Mouse (Mus musculus) lung, embryonic 14.5 days (tissue): ENCODE results near the gene Kctd13. TPM values are rescaled to one million over a fixed set of nuclear protein-coding genes. Genes with fewer than 3 reads are reported as not detected.

ENCODE experiments used
- ATAC-seq: fragments of 200-750 bp; cut with Nextera tagmentation; 2 replicates; pipeline ENCODE4 v1.8.0; 2017; ENCODE audit warnings: mild to moderate bottlenecking, moderate TSS enrichment, moderate library complexity; ENCODE audit not compliant: insufficient read depth
- DNase-seq: peaks from one replicate; pipeline ENCODE4 v3.0.0-alpha.2; 2015
- H3K27ac ChIP-seq: fragments of 300-500 bp; sonication (generic); 2 replicates; pipeline ENCODE4 v1.5.1; 2014; ENCODE audit warnings: low read depth, mild to moderate bottlenecking, moderate library complexity
- H3K27me3 ChIP-seq: fragments of 300-500 bp; sonication (generic); 2 replicates; pipeline ENCODE4 v1.6.1; 2014; ENCODE audit warnings: low read length, control low read depth; ENCODE audit not compliant: insufficient read depth
- H3K36me3 ChIP-seq: fragments of 300-500 bp; sonication (generic); 2 replicates; pipeline ENCODE4 v1.6.1; 2014; ENCODE audit warnings: control low read depth; ENCODE audit not compliant: insufficient read depth
- H3K4me1 ChIP-seq: fragments of 300-500 bp; sonication (generic); 2 replicates; pipeline ENCODE4 v1.6.1; 2014; ENCODE audit warnings: antibody characterized with exemption, control low read depth; ENCODE audit not compliant: insufficient read depth
- H3K4me2 ChIP-seq: fragments of 300-500 bp; sonication (generic); 2 replicates; pipeline ENCODE4 v1.6.1; 2014; ENCODE audit warnings: mild to moderate bottlenecking
- H3K4me3 ChIP-seq: fragments of 300-500 bp; sonication (generic); 2 replicates; pipeline ENCODE4 v1.5.1; 2014; ENCODE audit warnings: low read depth, low read length
- H3K9ac ChIP-seq: fragments of 300-500 bp; sonication (generic); 2 replicates; pipeline ENCODE4 v1.6.1; 2014
- H3K9me3 ChIP-seq: fragments of 300-500 bp; sonication (generic); 2 replicates; pipeline ENCODE4 v1.6.1; 2016; ENCODE audit warnings: low read depth, low read length, control low read depth
- CTCF ChIP-seq: IDR thresholded peaks from 2 replicates; pipeline ENCODE4 v1.5.1; 2016; ENCODE audit warnings: antibody characterized with exemption, low read depth
- WGBS: fragments of 180-500 bp; shearing (Covaris S2); extraction: QIAGEN DNeasy Blood & Tissue Kit; methylation state at CpG from one replicate; pipeline ENCODE4 v1.1.7; 2014; 5-methylcytosine and 5-hydroxymethylcytosine counted together
- polyA plus RNA-seq: library from polyadenylated mRNA; unstranded; fragments of >200 nt; fragmentation: Nextera tagmentation; extraction: Ambion mirVana; gene quantifications from 2 replicates; pipeline ENCODE4 v1.2.1, GENCODE M21; 2014

Gene Kctd13
- polyA plus RNA-seq, 1 experiment from 2014 or later: 15.7 TPM

DNA sequence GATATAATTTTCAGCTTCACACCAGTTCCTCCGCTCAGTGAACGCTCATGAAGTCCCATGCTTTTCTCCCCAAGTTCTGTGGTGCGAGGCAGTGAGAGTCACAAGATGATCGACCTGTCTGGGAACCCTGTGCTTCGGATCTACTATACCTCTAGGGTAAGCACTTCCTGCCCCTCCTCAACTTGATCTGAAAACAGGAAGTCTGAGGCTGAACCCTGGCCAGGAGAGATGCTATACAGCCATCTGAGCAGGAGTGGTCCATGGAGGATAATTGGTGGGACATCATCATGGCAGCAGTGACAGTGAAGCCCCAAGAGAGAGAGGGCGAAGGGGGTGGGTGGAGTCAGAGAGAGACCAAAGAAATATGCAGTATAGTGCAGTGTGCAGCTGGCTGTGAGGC is 50.2 kb downstream of the Kctd13 start:
- TF ChIP-seq CTCF: no peak
- Histone ChIP-seq H3K36me3 (peaks cover 28% of the 10 kb centered on the region), H3K9me3 (no peaks in the 10 kb centered on the region), H3K4me3 (no peak overlapping the region), H3K9ac (no peak overlapping the region), H3K4me1 (no peaks in the 10 kb centered on the region), H3K4me2 (no peak overlapping the region), H3K27ac (no peak overlapping the region), H3K27me3 (no peaks in the 10 kb centered on the region)
- no peak for DNase-seq
- 86% methylated on average over 6 of the region's 6 CpGs for WGBS
- no peak for ATAC-seq

DNA sequence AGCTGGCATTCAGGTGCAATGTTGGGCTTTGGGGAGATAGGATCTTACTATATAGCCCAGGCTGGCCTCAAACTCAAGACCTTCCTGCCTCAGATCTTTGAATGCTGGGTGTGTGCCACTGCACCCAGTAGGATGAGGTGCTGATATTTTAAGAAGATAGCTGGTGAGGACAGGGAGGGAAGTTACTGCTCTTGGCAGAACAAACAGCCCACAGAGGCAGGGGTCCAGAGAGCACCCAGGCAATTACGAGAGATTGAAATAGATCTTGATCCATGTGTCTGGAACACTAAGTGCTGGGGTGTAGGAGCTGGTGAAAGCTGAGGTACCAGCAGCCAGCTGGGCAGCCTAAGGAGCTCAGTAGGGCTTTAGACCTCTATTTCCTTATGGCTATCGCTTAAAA is 52.9 kb downstream of the Kctd13 start:
- no peak for TF ChIP-seq CTCF
- 81% methylated on average over 2 of the region's 2 CpGs for WGBS
- DNase-seq (no peak), ATAC-seq (no peak)
- H3K27me3 ChIP-seq: no peaks in the 10 kb centered on the region
- no peaks in the 10 kb centered on the region for H3K4me1 ChIP-seq
- H3K9ac ChIP-seq: no peak overlapping the region
- peaks cover 28% of the 10 kb centered on the region for H3K36me3 ChIP-seq
- no peak overlapping the region for H3K4me2 ChIP-seq
- no peaks in the 10 kb centered on the region for H3K9me3 ChIP-seq
- H3K4me3 ChIP-seq: no peak overlapping the region
- no peak overlapping the region for H3K27ac ChIP-seq

DNA sequence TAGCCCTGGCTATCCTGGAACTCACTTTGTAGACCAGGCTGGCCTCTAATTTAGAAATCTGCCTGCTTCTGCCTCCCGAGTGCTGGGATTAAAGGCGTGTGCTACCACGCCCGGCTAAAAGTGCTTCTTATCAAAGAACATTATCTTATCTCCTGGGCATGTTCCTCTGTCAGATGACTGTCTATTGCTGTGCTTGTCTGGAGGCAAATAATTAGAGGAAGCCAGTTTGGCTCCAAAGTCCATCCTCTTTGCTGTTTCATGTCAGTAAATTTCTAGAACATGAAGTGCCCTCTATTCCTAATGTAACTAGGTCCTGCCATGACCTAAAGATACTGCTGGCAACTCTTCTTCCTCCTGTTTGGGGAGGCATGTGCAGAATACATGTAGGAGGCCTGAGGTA is 53.4 kb downstream of the Kctd13 start:
- Histone ChIP-seq H3K27me3 (no peaks in the 10 kb centered on the region), H3K4me3 (no peak overlapping the region), H3K9me3 (no peaks in the 10 kb centered on the region), H3K9ac (no peak overlapping the region), H3K4me1 (no peaks in the 10 kb centered on the region), H3K27ac (no peak overlapping the region), H3K36me3 (peaks cover 28% of the 10 kb centered on the region), H3K4me2 (no peak overlapping the region)
- no peak for TF ChIP-seq CTCF
- 66% methylated on average over 4 of the region's 4 CpGs for WGBS
- no peak for DNase-seq
- ATAC-seq: no peak

DNA sequence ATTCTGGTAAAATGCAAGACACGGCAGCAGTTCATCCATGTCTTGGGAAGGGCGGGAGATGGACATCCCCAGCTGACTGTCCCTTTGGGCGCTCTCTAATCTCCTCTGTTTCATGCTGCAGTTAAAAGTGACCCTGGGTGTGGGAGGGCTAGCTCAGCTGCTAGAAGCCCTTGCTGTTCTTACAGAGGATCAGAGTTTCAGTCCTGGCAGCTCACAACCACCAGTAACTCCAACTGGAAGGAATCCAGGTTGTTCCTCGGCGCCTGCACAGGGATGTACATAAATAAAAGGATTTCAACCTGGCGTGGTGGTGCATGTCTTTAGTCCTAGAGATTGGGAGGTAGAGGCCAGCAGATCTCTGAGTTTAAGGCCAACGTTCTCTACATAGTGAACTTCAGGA is 54.4 kb downstream of the Kctd13 start:
- Histone ChIP-seq H3K9me3 (no peaks in the 10 kb centered on the region), H3K36me3 (peaks cover 26% of the 10 kb centered on the region), H3K9ac (no peak overlapping the region), H3K4me1 (no peaks in the 10 kb centered on the region), H3K4me3 (no peak overlapping the region), H3K27me3 (no peaks in the 10 kb centered on the region), H3K4me2 (no peak overlapping the region), H3K27ac (no peak overlapping the region)
- no peak for ATAC-seq
- TF ChIP-seq CTCF: no peak
- 72% methylated on average over 7 of the region's 7 CpGs for WGBS
- DNase-seq: no peak

DNA sequence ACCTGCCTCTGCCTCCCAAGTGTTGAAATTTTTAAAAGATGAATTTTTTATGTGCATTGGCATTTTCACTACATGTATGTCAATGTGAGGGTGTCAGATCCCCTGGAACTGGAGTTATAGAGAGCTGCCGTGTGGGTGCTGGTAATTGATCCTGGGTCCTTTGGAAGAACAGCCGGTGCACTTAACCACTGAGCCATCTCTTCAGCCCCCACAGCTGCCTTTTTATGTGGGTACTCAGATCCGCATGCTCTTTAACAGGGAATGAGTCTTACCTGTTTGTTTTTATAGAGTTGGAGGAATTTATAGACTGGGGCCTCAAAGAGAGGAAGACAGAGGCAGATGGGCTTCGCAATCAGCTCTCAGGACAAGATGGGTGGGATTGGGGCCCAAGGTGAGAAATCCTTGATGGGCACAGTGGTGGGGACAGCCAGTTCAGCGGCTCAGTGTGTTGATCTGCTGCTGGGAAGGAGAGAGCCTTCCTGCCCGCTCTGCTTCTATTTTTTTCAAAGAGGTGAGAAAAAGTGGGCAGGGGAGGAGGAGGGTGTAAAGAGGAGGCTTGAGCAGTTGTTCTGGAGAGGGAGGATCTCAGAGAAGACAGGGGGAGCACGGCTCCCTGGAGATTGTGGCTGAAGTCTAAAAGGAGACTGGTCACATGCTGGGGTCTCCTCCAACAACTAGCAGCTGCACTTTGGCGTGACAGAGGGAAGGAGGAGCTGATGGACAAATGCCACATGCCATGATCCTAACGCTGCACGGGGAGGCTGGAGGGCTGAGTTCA is 56.2 kb downstream of the Kctd13 start:
- H3K9ac ChIP-seq: no peak overlapping the region
- H3K4me1 ChIP-seq: no peaks in the 10 kb centered on the region
- no peak for ATAC-seq
- no peak overlapping the region for H3K4me2 ChIP-seq
- no peaks in the 10 kb centered on the region for H3K9me3 ChIP-seq
- TF ChIP-seq CTCF: no peak
- H3K27me3 ChIP-seq: no peaks in the 10 kb centered on the region
- peaks cover 8% of the 10 kb centered on the region for H3K36me3 ChIP-seq
- H3K4me3 ChIP-seq: no peak overlapping the region
- DNase-seq: peak; percentile 14
- WGBS: 27% methylated on average over 10 of the region's 10 CpGs
- no peak overlapping the region for H3K27ac ChIP-seq

DNA sequence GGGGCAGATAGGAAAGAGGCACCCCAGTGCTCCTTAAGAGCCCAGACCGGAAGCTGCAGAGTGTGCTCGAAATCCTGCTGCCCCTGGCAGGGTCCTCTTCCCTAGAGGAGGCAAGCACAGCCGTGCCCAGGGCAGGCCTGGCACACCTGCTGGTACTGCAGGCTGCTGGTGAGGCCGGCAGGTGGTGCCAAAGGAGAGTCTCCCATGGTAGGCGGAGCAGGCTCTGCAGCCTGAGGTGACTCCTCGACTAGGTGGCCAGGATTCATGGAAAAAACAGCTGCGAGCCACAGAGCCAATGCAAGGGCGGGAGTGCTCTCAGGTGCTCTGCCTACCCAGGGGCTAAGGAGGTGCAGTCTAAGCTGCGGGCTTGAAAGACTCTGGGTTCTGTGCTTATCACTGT is 57.6 kb downstream of the Kctd13 start:
- Histone ChIP-seq H3K4me3 (no peak overlapping the region), H3K9ac (no peak overlapping the region), H3K27ac (no peak overlapping the region), H3K4me1 (no peaks in the 10 kb centered on the region), H3K9me3 (no peaks in the 10 kb centered on the region), H3K36me3 (no peaks in the 10 kb centered on the region), H3K4me2 (no peak overlapping the region), H3K27me3 (no peaks in the 10 kb centered on the region)
- 31% methylated on average over 9 of the region's 9 CpGs for WGBS
- TF ChIP-seq CTCF: peak; percentile 73
- DNase-seq: peak; percentile 60
- ATAC-seq: no peak

DNA sequence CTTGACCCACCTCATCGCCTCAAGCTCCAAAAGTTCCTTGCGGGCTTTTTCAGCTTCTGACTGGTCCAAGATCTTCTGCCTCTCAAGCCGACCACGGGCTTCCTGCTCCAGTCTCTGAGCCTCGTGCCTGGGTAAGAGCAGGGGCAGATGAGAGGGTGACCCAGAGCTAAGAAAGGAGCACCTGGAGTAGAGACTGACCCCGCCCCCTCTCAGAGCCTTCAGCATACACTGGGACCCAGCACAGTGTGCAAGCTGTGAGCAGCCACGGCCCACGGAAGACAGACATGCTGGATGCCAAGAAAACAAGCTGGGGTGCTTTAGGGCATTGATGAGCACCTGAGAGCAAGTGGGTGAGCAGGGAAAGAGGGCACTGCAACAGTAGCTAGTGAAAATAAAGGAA is 60.1 kb downstream of the Kctd13 start:
- DNase-seq: no peak
- WGBS: 55% methylated on average over 8 of the region's 8 CpGs
- no peaks in the 10 kb centered on the region for H3K4me1 ChIP-seq
- no peak overlapping the region for H3K4me2 ChIP-seq
- no peak overlapping the region for H3K27ac ChIP-seq
- no peak overlapping the region for H3K4me3 ChIP-seq
- no peak for ATAC-seq
- no peaks in the 10 kb centered on the region for H3K9me3 ChIP-seq
- TF ChIP-seq CTCF: no peak
- H3K27me3 ChIP-seq: no peaks in the 10 kb centered on the region
- no peak overlapping the region for H3K9ac ChIP-seq
- no peaks in the 10 kb centered on the region for H3K36me3 ChIP-seq

Other genes starting within 250 kb of the Kctd13 start
- gene Bola2, start 233.5 kb upstream of the Kctd13 start, polyA plus RNA-seq: 123 and 126 TPM in 2 replicates
- gene Slx1b, start 233.1 kb upstream of the Kctd13 start, polyA plus RNA-seq: 8.9 and 9.7 TPM in 2 replicates
- gene Coro1a, start 221.1 kb upstream of the Kctd13 start, polyA plus RNA-seq: 29.2 and 29.3 TPM in 2 replicates
- gene Mapk3, start 169.3 kb upstream of the Kctd13 start, polyA plus RNA-seq: 111 and 117 TPM in 2 replicates
- 3.3 and 3.4 TPM in 2 replicates for gene Gdpd3, start 162.5 kb upstream of the Kctd13 start, polyA plus RNA-seq
- gene Ypel3, start 151.9 kb upstream of the Kctd13 start, polyA plus RNA-seq: 87.8 and 91.2 TPM in 2 replicates
- 0.28 TPM in 1 of 2 replicates, not detected in the other for gene Tbx6, start 147.4 kb upstream of the Kctd13 start, polyA plus RNA-seq
- 278 and 300 TPM in 2 replicates for gene Ppp4c, start 136.4 kb upstream of the Kctd13 start, polyA plus RNA-seq
- 0.17 and 0.88 TPM in 2 replicates for gene Fam57b, start 131.2 kb upstream of the Kctd13 start, polyA plus RNA-seq
- not detected in 2 replicates for gene 4930451I11Rik, start 97.2 kb upstream of the Kctd13 start, polyA plus RNA-seq
- 0.33 and 0.80 TPM in 2 replicates for gene Doc2a, start 81.5 kb upstream of the Kctd13 start, polyA plus RNA-seq
- 19.9 and 26.7 TPM in 2 replicates for gene Hirip3, start 66.9 kb upstream of the Kctd13 start, polyA plus RNA-seq
- gene Ino80e, start 66.5 kb upstream of the Kctd13 start, polyA plus RNA-seq: 92.9 and 99.7 TPM in 2 replicates
- gene Taok2, start 44.2 kb upstream of the Kctd13 start, polyA plus RNA-seq: 34.8 and 40.1 TPM in 2 replicates
- gene Tmem219, start 6.0 kb upstream of the Kctd13 start, polyA plus RNA-seq: 26.7 and 31.5 TPM in 2 replicates
- gene Asphd1, start 20.7 kb downstream of the Kctd13 start, polyA plus RNA-seq: 0.39 TPM in 1 of 2 replicates, not detected in the other
- gene Sez6l2, start 21.7 kb downstream of the Kctd13 start, polyA plus RNA-seq: 0.68 and 1.1 TPM in 2 replicates
- gene Cdipt, start 47.0 kb downstream of the Kctd13 start, polyA plus RNA-seq: 86.1 and 92.8 TPM in 2 replicates
- 1.5 TPM in 2 replicates for gene Cdiptos, start 47.2 kb downstream of the Kctd13 start, polyA plus RNA-seq
- gene Mvp, start 85.7 kb downstream of the Kctd13 start, polyA plus RNA-seq: 7.7 and 8.0 TPM in 2 replicates
- gene Pagr1b, start 87.6 kb downstream of the Kctd13 start, polyA plus RNA-seq: 0.85 TPM in 1 of 2 replicates, not detected in the other
- 21.9 and 44.5 TPM in 2 replicates for gene Pagr1a, start 88.5 kb downstream of the Kctd13 start, polyA plus RNA-seq
- 37.4 and 54.0 TPM in 2 replicates for gene Gm42742, start 92.2 kb downstream of the Kctd13 start, polyA plus RNA-seq
- 4.7 and 5.9 TPM in 2 replicates for gene Prrt2, start 92.3 kb downstream of the Kctd13 start, polyA plus RNA-seq
- 74.3 and 90.8 TPM in 2 replicates for gene Maz, start 98.2 kb downstream of the Kctd13 start, polyA plus RNA-seq
- 168 and 180 TPM in 2 replicates for gene Kif22, start 113.6 kb downstream of the Kctd13 start, polyA plus RNA-seq
- not detected in 2 replicates for gene Zg16, start 158.4 kb downstream of the Kctd13 start, polyA plus RNA-seq
- 6.3 and 6.5 TPM in 2 replicates for gene AI467606, start 162.5 kb downstream of the Kctd13 start, polyA plus RNA-seq
- gene Qprt, start 193.3 kb downstream of the Kctd13 start, polyA plus RNA-seq: 0.22 and 0.47 TPM in 2 replicates
- 0.20 TPM in 1 of 2 replicates, not detected in the other for gene Spn, start 208.9 kb downstream of the Kctd13 start, polyA plus RNA-seq